Comparison of ENCODE assay signal across 8 mouse cellular contexts in genomic region chr7:19664955-19665841, GRCm38 (mm10). TPM values are rescaled to one million over a fixed set of nuclear protein-coding genes. Genes with fewer than 3 reads are reported as not detected.
DNase-seq lines count a peak whose midpoint lies in the region; ATAC-seq lines count a peak whose summit lies in the region.

Gene Clptm1 (minus strand): TSS chr7:19665033.

- H3K27me3 ChIP-seq in heart, embryonic 14.5 days (ENCODE audit: control insufficient read depth, insufficient read depth, low read length), result no peaks in the 10 kb centered on the region
- no peaks in the 10 kb centered on the region for H3K27me3 ChIP-seq in liver, embryonic 13.5 days
- no peaks in the 10 kb centered on the region for H3K27me3 ChIP-seq in stomach, embryonic 16.5 days (ENCODE audit: control insufficient read depth, insufficient read depth, low read length)

- 1% methylated on average over 60 of the region's 63 CpGs for WGBS in heart, embryonic 14.5 days
- WGBS in liver, embryonic 13.5 days (ENCODE audit: insufficient replicate concordance), result under 1% methylated on average over 61 of the region's 63 CpGs
- under 1% methylated on average over 61 of the region's 63 CpGs for WGBS in stomach, embryonic 16.5 days

- ATAC-seq in CD4-positive, CD25-positive, alpha-beta regulatory T cell, adult 4 months, result peak; percentile 76
- ATAC-seq in heart, embryonic 14.5 days (ENCODE audit: insufficient number of reproducible peaks, insufficient read depth, low FRiP score, low read depth), result peak; percentile 78
- peak; percentile 80 for ATAC-seq in liver, embryonic 13.5 days (ENCODE audit: low read depth)
- peak; percentile 89 for ATAC-seq in stomach, embryonic 16.5 days (ENCODE audit: insufficient read depth, low FRiP score)

- H3K4me1 ChIP-seq in heart, embryonic 14.5 days (ENCODE audit: control insufficient read depth in 2 of 2, insufficient read depth in 2 of 2, low read length in 2 of 2), result peaks cover 15 to 32% of the 10 kb centered on the region in 2 experiments
- H3K4me1 ChIP-seq in liver, embryonic 13.5 days (replicated peaks), result peaks cover 46% of the 10 kb centered on the region
- H3K4me1 ChIP-seq in stomach, embryonic 16.5 days (ENCODE audit: control insufficient read depth, insufficient read depth, low read length), result peaks cover 16% of the 10 kb centered on the region

- peak within 1 kb of the TSS; percentile 100 for H3K9ac ChIP-seq in heart, embryonic 14.5 days (ENCODE audit: low read length)
- peak within 1 kb of the TSS; percentile 97 for H3K9ac ChIP-seq in liver, embryonic 13.5 days
- peak within 1 kb of the TSS; percentile 91 for H3K9ac ChIP-seq in stomach, embryonic 16.5 days (ENCODE audit: low read length)

- H3K4me2 ChIP-seq in heart, embryonic 14.5 days (ENCODE audit: low read length), result peak within 1 kb of the TSS; percentile 91
- peak within 1 kb of the TSS; percentile 93 for H3K4me2 ChIP-seq in liver, embryonic 13.5 days
- H3K4me2 ChIP-seq in stomach, embryonic 16.5 days (ENCODE audit: low read depth, low read length), result peak within 1 kb of the TSS; percentile 81

- H3K36me3 ChIP-seq in heart, embryonic 14.5 days (ENCODE audit: control insufficient read depth, insufficient read depth, low read length), result peaks cover 15% of the 10 kb centered on the region
- H3K36me3 ChIP-seq in liver, embryonic 13.5 days, result peaks cover 23% of the 10 kb centered on the region
- H3K36me3 ChIP-seq in stomach, embryonic 16.5 days (ENCODE audit: control insufficient read depth, insufficient read depth, low read length), result no peaks in the 10 kb centered on the region

- H3K4me3 ChIP-seq in heart, embryonic 14.5 days (ENCODE audit: control insufficient read depth in 1 of 2, insufficient read depth in 1 of 2, low read depth in 1 of 2, low read length in 2 of 2), result peak within 1 kb of the TSS; percentile 75 to 100
- peak within 1 kb of the TSS; percentile 100 for H3K4me3 ChIP-seq in liver, embryonic 13.5 days (replicated peaks)
- H3K4me3 ChIP-seq in stomach, embryonic 16.5 days (replicated peaks; ENCODE audit: low read length), result peak within 1 kb of the TSS; percentile 99

- peak within 1 kb of the TSS; percentile 89 to 93 for H3K27ac ChIP-seq in heart, embryonic 14.5 days (replicated peaks in 1 of 2; ENCODE audit: control insufficient read depth in 1 of 2, insufficient read depth in 1 of 2, low read depth in 2 of 2, low read length in 2 of 2)
- peak within 1 kb of the TSS; percentile 93 for H3K27ac ChIP-seq in liver, embryonic 13.5 days
- H3K27ac ChIP-seq in stomach, embryonic 16.5 days (ENCODE audit: low read length), result peak within 1 kb of the TSS; percentile 97

- no peaks in the 10 kb centered on the region for H3K9me3 ChIP-seq in heart, embryonic 14.5 days (ENCODE audit: control insufficient read depth, low read length)
- no peaks in the 10 kb centered on the region for H3K9me3 ChIP-seq in liver, embryonic 13.5 days (replicated peaks)
- H3K9me3 ChIP-seq in stomach, embryonic 16.5 days (replicated peaks; ENCODE audit: control insufficient read depth, low read length), result no peaks in the 10 kb centered on the region

- DNase-seq in c-Kit-negative CD71-positive TER-119-positive erythroid progenitor cells, embryonic 14.5 days (ENCODE audit: low read depth, low spot score), result peak; percentile 97
- peak; percentile 94 for DNase-seq in fibroblast of lung, adult 2 months (ENCODE audit: low read depth)
- DNase-seq in kidney, postnatal 14 days, result peak; percentile 98
- peak; percentile 94 for DNase-seq in liver, embryonic 13.5 days
- DNase-seq in neural tube, embryonic 10.5 days (ENCODE audit: extremely low spot score, low spot score), result peak; percentile 99

RNA-seq across cellular contexts. Expression of gene Clptm1, which starts in this region (rescaled TPM):
- 10 to 100 TPM; 24.4 to 28.1 TPM for polyA plus RNA-seq in CD4-positive, CD25-positive, alpha-beta regulatory T cell, adult 4 months (2017; shearing (Covaris generic))
- polyA plus RNA-seq in heart, embryonic 14.5 days (2014; fragmentation: Nextera tagmentation; extraction: Ambion mirVana), result 87.6 and 98.6 TPM in 2 replicates
- 45.2 and 51.0 TPM in 2 replicates for polyA plus RNA-seq in liver, embryonic 13.5 days (2015; fragmentation: Nextera tagmentation; extraction: Ambion mirVana)
- polyA plus RNA-seq in stomach, embryonic 16.5 days (2015; fragmentation: Nextera tagmentation; extraction: Ambion mirVana), result 58.2 and 59.4 TPM in 2 replicates

Comparison
In these comparisons a context has a peak if more than half of its experiments do, and no peak if none do; other contexts are left out.
1. Peak in every context shown above with its lines: DNase-seq, ATAC-seq, H3K4me3 ChIP-seq and H3K27ac ChIP-seq.